Mouse (Mus musculus) neural tube, embryonic 13.5 days (tissue): Measurements from ENCODE around the gene Tor4a. TPM values are rescaled to one million over a fixed set of nuclear protein-coding genes. Genes with fewer than 3 reads are reported as not detected.
A peak's percentile ranks its signal among the peaks of the same experiment; 100 is the strongest.

Experiments
- ATAC-seq: fragments of 200-750 bp; cut with Nextera tagmentation; 2 replicates; pipeline ENCODE4 v1.8.0; 2017; ENCODE audit warnings: low read depth, mild to moderate bottlenecking, moderate TSS enrichment, moderate library complexity
- H3K27ac ChIP-seq: fragments of 300-500 bp; sonication (generic); replicated peaks from 2 replicates; pipeline ENCODE4 v1.5.1; 2015; ENCODE audit warnings: moderate library complexity, mild to moderate bottlenecking, inconsistent platforms
- H3K27me3 ChIP-seq: fragments of 300-500 bp; sonication (generic); 2 replicates; pipeline ENCODE4 v1.6.1; 2015; ENCODE audit warnings: mild to moderate bottlenecking, inconsistent platforms
- H3K36me3 ChIP-seq: fragments of 300-500 bp; sonication (generic); 2 replicates; pipeline ENCODE4 v1.6.1; 2015; ENCODE audit warnings: mild to moderate bottlenecking, inconsistent platforms
- H3K4me1 ChIP-seq: fragments of 300-500 bp; sonication (generic); replicated peaks from 2 replicates; pipeline ENCODE4 v1.6.1; 2015; ENCODE audit warnings: inconsistent platforms
- H3K4me2 ChIP-seq: fragments of 300-500 bp; sonication (generic); 2 replicates; pipeline ENCODE4 v1.6.1; 2015; ENCODE audit warnings: inconsistent platforms, mild to moderate bottlenecking, moderate library complexity
- H3K4me3 ChIP-seq: fragments of 300-500 bp; sonication (generic); 2 replicates; pipeline ENCODE4 v1.5.1; 2015; ENCODE audit warnings: mild to moderate bottlenecking, inconsistent platforms
- H3K9ac ChIP-seq: fragments of 300-500 bp; sonication (generic); 2 replicates; pipeline ENCODE4 v1.6.1; 2015; ENCODE audit warnings: moderate library complexity, mild to moderate bottlenecking, inconsistent platforms
- H3K9me3 ChIP-seq: fragments of 300-500 bp; sonication (generic); 2 replicates; pipeline ENCODE4 v1.6.1; 2016; ENCODE audit warnings: inconsistent platforms
- WGBS: fragments of 180-500 bp; shearing (Covaris S2); methylation state at CpG from one replicate; pipeline ENCODE4 v1.1.7; 2015; 5-methylcytosine and 5-hydroxymethylcytosine counted together
- polyA plus RNA-seq: library from polyadenylated mRNA; unstranded; fragments of >200 nt; fragmentation: Nextera tagmentation; extraction: Ambion mirVana; gene quantifications from 2 replicates; pipeline ENCODE4 v1.2.1, GENCODE M21; 2015

Tor4a gene
- polyA plus RNA-seq, 1 experiment from 2014 or later, result 1.2 TPM

GRCm38 (mm10) chr2:25203631-25204214, 7.0 kb upstream of the Tor4a start:
- Histone ChIP-seq H3K4me3 (no peak overlapping the region), H3K27ac (no peak overlapping the region), H3K36me3 (peaks cover 99% of the 10 kb centered on the region), H3K9me3 (no peaks in the 10 kb centered on the region), H3K4me1 (peaks cover 15% of the 10 kb centered on the region), H3K27me3 (no peaks in the 10 kb centered on the region), H3K4me2 (no peak overlapping the region), H3K9ac (no peak overlapping the region)
- ATAC-seq, result peak; percentile 47
- WGBS, result 55% methylated on average over 4 of the region's 4 CpGs

GRCm38 (mm10) chr2:25200631-25201030, 3.9 kb upstream of the Tor4a start:
- peaks cover 24% of the 10 kb centered on the region for H3K27me3 ChIP-seq
- no peak overlapping the region for H3K4me3 ChIP-seq
- H3K9me3 ChIP-seq, result no peaks in the 10 kb centered on the region
- no peak overlapping the region for H3K4me2 ChIP-seq
- no peak for ATAC-seq
- WGBS, result 86% methylated on average over 2 of the region's 2 CpGs
- H3K36me3 ChIP-seq, result peaks cover 77% of the 10 kb centered on the region
- H3K4me1 ChIP-seq, result peaks cover 5% of the 10 kb centered on the region; the same call in 1 of the 2 replicates
- H3K9ac ChIP-seq, result no peak overlapping the region
- no peak overlapping the region for H3K27ac ChIP-seq

DNA sequence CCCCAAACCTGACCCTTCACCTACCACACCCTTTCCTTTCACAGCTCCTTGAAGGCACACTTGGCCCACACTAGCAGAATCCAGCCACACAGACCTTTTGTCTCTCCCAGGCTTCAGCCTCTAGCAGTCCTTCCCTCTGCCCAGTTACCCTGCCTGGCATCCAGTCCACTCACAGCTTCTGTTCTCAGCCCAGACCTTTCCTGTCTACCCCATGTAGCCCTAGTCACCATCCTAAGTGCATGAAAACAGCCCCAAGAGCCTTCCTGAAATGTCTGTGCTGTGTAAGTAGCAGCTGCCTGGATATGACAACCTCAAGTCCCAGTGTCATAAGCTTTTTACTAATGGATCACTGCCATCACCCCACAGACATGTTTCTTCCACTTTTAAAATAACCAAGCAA, 1.3 kb upstream of the Tor4a start:
- Histone ChIP-seq H3K9me3 (no peaks in the 10 kb centered on the region), H3K4me3 (no peak overlapping the region), H3K9ac (no peak overlapping the region), H3K4me2 (no peak overlapping the region), H3K27me3 (peaks cover 42% of the 10 kb centered on the region), H3K36me3 (peaks cover 50% of the 10 kb centered on the region), H3K4me1 (peaks cover 14% of the 10 kb centered on the region; the same call in 1 of the 2 replicates), H3K27ac (no peak overlapping the region)
- ATAC-seq, result no peak

DNA sequence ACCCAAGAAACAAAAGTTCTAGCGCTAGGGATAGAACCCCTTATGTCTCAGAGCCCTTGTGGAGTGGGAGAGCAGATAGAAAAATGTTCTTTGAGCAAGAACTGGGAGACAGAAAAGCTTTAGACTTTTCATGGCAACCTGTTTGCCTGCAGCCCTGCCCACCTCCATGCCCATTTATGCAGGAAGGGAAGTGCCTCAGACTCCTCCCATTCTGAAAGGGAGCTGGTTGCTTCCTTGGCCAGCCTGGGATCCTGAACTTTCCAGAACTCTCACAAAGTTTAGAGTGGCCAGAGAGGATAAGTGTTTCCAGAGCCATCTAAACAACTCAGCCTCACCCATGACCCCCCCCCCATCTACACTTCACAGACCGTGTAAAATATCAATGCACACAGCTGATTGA, 505 bp upstream of the Tor4a start:
- no peak overlapping the region for H3K4me3 ChIP-seq
- peaks cover 42% of the 10 kb centered on the region for H3K27me3 ChIP-seq
- H3K9ac ChIP-seq, result no peak overlapping the region
- H3K36me3 ChIP-seq, result peaks cover 43% of the 10 kb centered on the region
- WGBS, result 31% methylated on average over 2 of the region's 2 CpGs
- H3K4me2 ChIP-seq, result no peak overlapping the region
- ATAC-seq, result no peak
- no peaks in the 10 kb centered on the region for H3K9me3 ChIP-seq
- H3K27ac ChIP-seq, result no peak overlapping the region
- H3K4me1 ChIP-seq, result peaks cover 14% of the 10 kb centered on the region; the same call in 1 of the 2 replicates

GRCm38 (mm10) chr2:25195211-25196156, 1.2 kb downstream of the Tor4a start:
- peak overlapping the region; percentile 37 for H3K4me2 ChIP-seq
- 20% methylated on average over 55 of the region's 55 CpGs for WGBS
- no peak for ATAC-seq
- H3K27ac ChIP-seq, result no peak overlapping the region
- H3K36me3 ChIP-seq, result peaks cover 26% of the 10 kb centered on the region
- H3K4me1 ChIP-seq, result peaks cover 14% of the 10 kb centered on the region; the same call in 1 of the 2 replicates
- peaks cover 42% of the 10 kb centered on the region for H3K27me3 ChIP-seq
- H3K9ac ChIP-seq, result no peak overlapping the region
- H3K9me3 ChIP-seq, result no peaks in the 10 kb centered on the region
- peak overlapping the region; percentile 9; the same call in 1 of the 2 replicates for H3K4me3 ChIP-seq

DNA sequence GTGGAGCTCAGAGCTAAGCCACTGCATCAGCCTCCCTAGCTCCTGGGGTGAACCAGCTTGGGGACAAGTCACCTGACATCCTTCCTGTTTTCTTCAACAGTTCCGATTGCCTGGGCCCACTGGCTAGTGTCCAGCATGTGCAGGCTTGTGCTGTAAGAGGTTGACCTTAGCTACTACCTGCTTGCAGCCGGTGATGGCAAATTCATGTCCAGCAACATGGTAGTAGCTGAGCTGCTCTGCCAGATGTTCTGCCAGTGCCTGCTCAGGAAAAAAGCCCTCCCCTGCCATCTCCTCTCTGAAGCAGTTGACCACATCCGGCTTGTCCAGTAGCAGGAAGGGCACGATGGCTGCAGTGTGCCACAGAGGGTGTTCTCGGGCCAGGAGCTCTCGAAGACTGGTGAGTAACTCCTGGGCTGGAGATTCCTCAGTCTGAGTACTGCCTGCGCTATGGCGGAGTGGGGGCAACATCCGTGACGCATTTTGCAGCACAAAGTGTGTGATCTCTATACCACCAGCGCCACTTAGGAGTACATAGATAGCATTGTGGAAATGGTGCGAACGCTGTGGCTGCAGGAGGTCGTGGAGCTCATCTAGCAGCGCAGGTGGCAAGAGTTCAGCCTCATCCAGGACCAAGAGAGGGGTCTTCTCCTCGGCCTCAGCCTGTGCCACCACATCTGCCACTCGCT, 2.1 kb downstream of the Tor4a start:
- no peak overlapping the region for H3K4me3 ChIP-seq
- H3K36me3 ChIP-seq, result peaks cover 17% of the 10 kb centered on the region
- 85% methylated on average over 17 of the region's 17 CpGs for WGBS
- ATAC-seq, result no peak
- H3K4me2 ChIP-seq, result no peak overlapping the region; the same call in 1 of the 2 replicates
- H3K9ac ChIP-seq, result no peak overlapping the region
- peaks cover 42% of the 10 kb centered on the region for H3K27me3 ChIP-seq
- H3K27ac ChIP-seq, result no peak overlapping the region
- H3K4me1 ChIP-seq, result peaks cover 14% of the 10 kb centered on the region; the same call in 1 of the 2 replicates
- no peaks in the 10 kb centered on the region for H3K9me3 ChIP-seq

GRCm38 (mm10) chr2:25194006-25194405, 2.7 kb downstream of the Tor4a start:
- Histone ChIP-seq H3K4me3 (no peak overlapping the region), H3K36me3 (peaks cover 11% of the 10 kb centered on the region), H3K27ac (no peak overlapping the region), H3K9ac (no peak overlapping the region), H3K27me3 (peaks cover 42% of the 10 kb centered on the region), H3K9me3 (no peaks in the 10 kb centered on the region), H3K4me2 (no peak overlapping the region), H3K4me1 (peaks cover 14% of the 10 kb centered on the region; the same call in 1 of the 2 replicates)
- 78% methylated on average over 5 of the region's 5 CpGs for WGBS
- no peak for ATAC-seq

DNA sequence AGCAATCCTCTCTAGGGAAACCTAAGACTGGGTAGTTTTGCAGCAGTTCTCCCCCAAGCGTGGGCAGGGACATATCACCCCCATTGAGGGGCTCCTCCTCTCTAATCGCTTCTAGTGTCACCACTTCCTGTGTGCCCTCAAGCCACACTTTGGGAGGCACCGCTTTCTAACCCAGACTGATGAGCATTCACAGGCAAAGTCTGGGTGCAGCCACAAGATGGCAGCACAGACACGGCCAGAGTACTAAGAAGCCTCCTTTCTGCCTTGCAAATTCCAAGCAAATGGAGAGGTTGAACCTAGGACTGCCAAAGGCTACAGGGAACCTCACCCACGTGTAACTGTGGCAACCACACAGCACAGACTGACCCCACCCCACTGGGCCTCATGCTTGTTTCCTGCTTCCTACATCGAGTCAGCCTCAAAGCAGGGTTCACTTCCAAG, 3.3 kb downstream of the Tor4a start:
- 0 out of 2 replicates have a peak overlapping the region, but pooled peaks have one; percentile 9 for H3K4me2 ChIP-seq
- H3K9me3 ChIP-seq, result no peaks in the 10 kb centered on the region
- H3K4me3 ChIP-seq, result no peak overlapping the region
- no peak overlapping the region for H3K9ac ChIP-seq
- peak; percentile 69 for ATAC-seq
- peaks cover 42% of the 10 kb centered on the region for H3K27me3 ChIP-seq
- H3K4me1 ChIP-seq, result peaks cover 14% of the 10 kb centered on the region; the same call in 1 of the 2 replicates
- H3K36me3 ChIP-seq, result 0 out of 2 replicates have a peak, but pooled peaks cover 4% of the 10 kb centered on the region
- no peak overlapping the region for H3K27ac ChIP-seq
- WGBS, result 3% methylated on average over 6 of the region's 6 CpGs

GRCm38 (mm10) chr2:25187841-25188240, 8.8 kb downstream of the Tor4a start:
- Histone ChIP-seq H3K36me3 (no peaks in the 10 kb centered on the region), H3K27ac (no peak overlapping the region), H3K4me1 (peaks cover 40% of the 10 kb centered on the region), H3K27me3 (no peaks in the 10 kb centered on the region), H3K4me2 (no peak overlapping the region), H3K9me3 (no peaks in the 10 kb centered on the region), H3K9ac (no peak overlapping the region), H3K4me3 (no peak overlapping the region)
- ATAC-seq, result no peak
- 80% methylated on average over 6 of the region's 6 CpGs for WGBS

- Histone ChIP-seq H3K9ac (peak overlapping the region; percentile 81; the same call in 1 of the 2 replicates), H3K4me2 (peak overlapping the region; percentile 79), H3K4me3 (peak overlapping the region; percentile 51), H3K4me1 (peaks cover 53% of the 10 kb centered on the region), H3K9me3 (no peaks in the 10 kb centered on the region), H3K27me3 (no peaks in the 10 kb centered on the region), H3K36me3 (no peaks in the 10 kb centered on the region), H3K27ac (peak overlapping the region; percentile 95)
- 31% methylated on average over 5 of the region's 5 CpGs for WGBS
- no peak; the same call in 1 of the 2 replicates for ATAC-seq
These were observed 10.1 kb downstream of the Tor4a start for GRCm38 (mm10) chr2:25186575-25186930.

- WGBS, result under 1% methylated on average over 64 of the region's 64 CpGs
- Histone ChIP-seq H3K4me2 (peak overlapping the region; percentile 79), H3K4me3 (peak overlapping the region; percentile 51), H3K36me3 (no peaks in the 10 kb centered on the region), H3K4me1 (peaks cover 58% of the 10 kb centered on the region), H3K9ac (peak overlapping the region; percentile 81), H3K27me3 (no peaks in the 10 kb centered on the region), H3K9me3 (no peaks in the 10 kb centered on the region), H3K27ac (peak overlapping the region; percentile 95)
- ATAC-seq, result peak; percentile 74
These were observed 10.8 kb downstream of the Tor4a start for GRCm38 (mm10) chr2:25185625-25186574.
